18 mouse cellular contexts compared by ENCODE assay signal in the genomic region with DNA sequence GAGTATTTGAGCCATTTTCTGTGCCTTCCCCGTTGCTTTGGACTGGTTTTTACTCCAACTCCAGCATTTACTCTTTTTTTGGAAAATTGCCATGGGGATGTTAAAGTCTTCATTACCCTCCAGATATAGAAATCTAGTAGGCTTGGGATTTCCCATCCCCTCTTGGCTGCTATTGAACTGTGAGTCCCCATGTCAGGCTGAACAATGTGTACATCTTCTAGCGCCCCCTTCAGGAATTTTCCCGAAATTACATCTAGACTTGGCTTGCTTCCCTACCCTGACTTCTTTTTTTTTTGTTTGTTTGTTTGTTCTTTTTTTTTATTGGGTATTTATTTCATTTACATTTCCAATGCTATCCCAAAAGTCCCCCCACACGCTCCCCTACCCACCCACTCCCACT.
A peak's percentile ranks its signal among the peaks of the same experiment; 100 is the strongest.
DNase-seq lines count a peak whose midpoint lies in the region; ATAC-seq and TF ChIP-seq lines count a peak whose summit lies in the region.
"Had no signal": no experiment of that assay in that cellular context is flagged by ENCODE, and none has a peak within 500 bp of the region (broad histone marks: within the 10 kb centered on the region; RNA-seq: fewer than 3 reads in every experiment).

No protein-coding gene starts in this region.

- no peaks in the 10 kb centered on the region for H3K36me3 ChIP-seq in embryonic facial prominence, embryonic 11.5 days (replicated peaks; ENCODE audit: control insufficient read depth, insufficient read depth, low read depth, low read length)
- no peaks in the 10 kb centered on the region for H3K36me3 ChIP-seq in embryonic facial prominence, embryonic 10.5 days (replicated peaks)
- no peaks in the 10 kb centered on the region for H3K36me3 ChIP-seq in E14TG2a.4 (ENCODE audit: insufficient read depth, low read length)
- H3K36me3 ChIP-seq in embryonic facial prominence, embryonic 14.5 days (ENCODE audit: control insufficient read depth, insufficient read depth, low read length): no peaks in the 10 kb centered on the region
- H3K36me3 ChIP-seq: heart, embryonic 13.5 days; hindbrain, embryonic 10.5 days; intestine, embryonic 15.5 days; midbrain, embryonic 10.5 days; stomach, embryonic 15.5 days had no signal

- ATAC-seq in embryonic facial prominence, embryonic 11.5 days (replicated peaks; ENCODE audit: insufficient number of reproducible peaks, low FRiP score, low TSS enrichment, low read depth): no peak
- ATAC-seq in embryonic facial prominence, embryonic 14.5 days (ENCODE audit: low read depth): no peak
- ATAC-seq: intestine, embryonic 15.5 days had no signal

- no peaks in the 10 kb centered on the region for H3K27me3 ChIP-seq in embryonic facial prominence, embryonic 11.5 days (ENCODE audit: control insufficient read depth, insufficient read depth, low read length)
- no peaks in the 10 kb centered on the region for H3K27me3 ChIP-seq in embryonic facial prominence, embryonic 10.5 days (replicated peaks; ENCODE audit: low read depth, poor library complexity, severe bottlenecking)
- no peaks in the 10 kb centered on the region for H3K27me3 ChIP-seq in E14TG2a.4 (ENCODE audit: insufficient read depth, low read length)
- no peaks in the 10 kb centered on the region for H3K27me3 ChIP-seq in embryonic facial prominence, embryonic 14.5 days (replicated peaks; ENCODE audit: control insufficient read depth, insufficient read depth, low read length)
- H3K27me3 ChIP-seq: heart, embryonic 13.5 days; intestine, embryonic 15.5 days; stomach, embryonic 15.5 days had no signal

- H3K27ac ChIP-seq in embryonic facial prominence, embryonic 11.5 days (replicated peaks; ENCODE audit: low read depth, low read length): no peak overlapping the region
- no peak overlapping the region for H3K27ac ChIP-seq in embryonic facial prominence, embryonic 10.5 days (replicated peaks)
- no peak overlapping the region for H3K27ac ChIP-seq in layer of hippocampus, adult 2 months
- H3K27ac ChIP-seq in embryonic facial prominence, embryonic 14.5 days (replicated peaks; ENCODE audit: low read depth, low read length): no peak overlapping the region
- H3K27ac ChIP-seq: heart, embryonic 13.5 days; hindbrain, embryonic 10.5 days; intestine, embryonic 15.5 days; midbrain, embryonic 10.5 days; stomach, embryonic 15.5 days had no signal

- H3K9ac ChIP-seq in embryonic facial prominence, embryonic 11.5 days (replicated peaks; ENCODE audit: low read length): no peak overlapping the region
- no peak overlapping the region for H3K9ac ChIP-seq in embryonic facial prominence, embryonic 14.5 days (ENCODE audit: low read depth, low read length)
- H3K9ac ChIP-seq: heart, embryonic 13.5 days; intestine, embryonic 15.5 days; stomach, embryonic 15.5 days had no signal

- peak; percentile 18 for DNase-seq in embryonic facial prominence, embryonic 11.5 days (ENCODE audit: low spot score)
- no peak for DNase-seq in embryonic facial prominence, embryonic 10.5 days (ENCODE audit: low spot score)
- no peak for DNase-seq in layer of hippocampus, adult 2 months (ENCODE audit: low spot score in 2 of 2)
- no peak for DNase-seq in layer of hippocampus, postnatal 10 days (ENCODE audit: low spot score in 2 of 2)
- DNase-seq in embryonic facial prominence, embryonic 14.5 days (ENCODE audit: low spot score): peak; percentile 22
- no peak for DNase-seq in ovary, adult 18-20 months (ENCODE audit: low spot score)
- DNase-seq: cerebellum, adult 11-12 months; gastrocnemius, postnatal 25 days; liver; lung, postnatal 10 days; right cerebral cortex, postnatal 4 days; thymus, postnatal 25 days had no signal

- H3K4me2 ChIP-seq in embryonic facial prominence, embryonic 11.5 days (ENCODE audit: low read depth, low read length): no peak overlapping the region
- no peak overlapping the region for H3K4me2 ChIP-seq in embryonic facial prominence, embryonic 14.5 days (ENCODE audit: low read depth, low read length)
- H3K4me2 ChIP-seq: heart, embryonic 13.5 days; intestine, embryonic 15.5 days; stomach, embryonic 15.5 days had no signal

- TF ChIP-seq CTCF in layer of hippocampus, adult 2 months (conservative IDR thresholded peaks at IDR 0.05): peak; percentile 66
- peak; percentile 56 for TF ChIP-seq CTCF in E14TG2a.4 (conservative IDR thresholded peaks at IDR 0.05; ENCODE audit: low read length)

- no peaks in the 10 kb centered on the region for H3K9me3 ChIP-seq in embryonic facial prominence, embryonic 11.5 days (replicated peaks; ENCODE audit: control insufficient read depth, low read length)
- no peaks in the 10 kb centered on the region for H3K9me3 ChIP-seq in embryonic facial prominence, embryonic 10.5 days
- peaks cover 5% of the 10 kb centered on the region; the same call in 1 of the 2 replicates for H3K9me3 ChIP-seq in E14TG2a.4 (ENCODE audit: low read length)
- H3K9me3 ChIP-seq in embryonic facial prominence, embryonic 14.5 days (ENCODE audit: control insufficient read depth, low read length): no peaks in the 10 kb centered on the region
- H3K9me3 ChIP-seq: heart, embryonic 13.5 days; hindbrain, embryonic 10.5 days; intestine, embryonic 15.5 days; midbrain, embryonic 10.5 days; stomach, embryonic 15.5 days had no signal

- H3K4me1 ChIP-seq in embryonic facial prominence, embryonic 11.5 days (ENCODE audit: control insufficient read depth, insufficient read depth, low read length): no peaks in the 10 kb centered on the region
- H3K4me1 ChIP-seq in embryonic facial prominence, embryonic 10.5 days: no peaks in the 10 kb centered on the region
- H3K4me1 ChIP-seq in E14TG2a.4 (replicated peaks; ENCODE audit: low read depth, low read length): peaks cover 9% of the 10 kb centered on the region
- H3K4me1 ChIP-seq in embryonic facial prominence, embryonic 14.5 days (ENCODE audit: control insufficient read depth, insufficient read depth, low read length): no peaks in the 10 kb centered on the region
- H3K4me1 ChIP-seq: heart, embryonic 13.5 days; hindbrain, embryonic 10.5 days; intestine, embryonic 15.5 days; midbrain, embryonic 10.5 days; stomach, embryonic 15.5 days had no signal

- 30% methylated on average over 4 of the region's 4 CpGs for whole genome bisulfite sequencing in embryonic facial prominence, embryonic 11.5 days
- 26% methylated on average over 4 of the region's 4 CpGs for WGBS in embryonic facial prominence, embryonic 10.5 days
- WGBS in embryonic facial prominence, embryonic 14.5 days: 27% methylated on average over 4 of the region's 4 CpGs

- no peak overlapping the region for H3K4me3 ChIP-seq in embryonic facial prominence, embryonic 11.5 days (ENCODE audit: low read depth, low read length)
- H3K4me3 ChIP-seq in embryonic facial prominence, embryonic 10.5 days: no peak overlapping the region
- no peak overlapping the region for H3K4me3 ChIP-seq in layer of hippocampus, adult 2 months
- H3K4me3 ChIP-seq in E14TG2a.4 (replicated peaks; ENCODE audit: low read length): no peak overlapping the region
- no peak overlapping the region for H3K4me3 ChIP-seq in embryonic facial prominence, embryonic 14.5 days (ENCODE audit: low read depth, low read length)
- H3K4me3 ChIP-seq: heart, embryonic 13.5 days; hindbrain, embryonic 10.5 days; intestine, embryonic 15.5 days; midbrain, embryonic 10.5 days; stomach, embryonic 15.5 days had no signal

Comparison
In these comparisons a context has a peak if more than half of its experiments do, and no peak if none do; other contexts are left out.
1. DNase-seq: peak in embryonic facial prominence, embryonic 11.5 days (single experiment) and embryonic facial prominence, embryonic 14.5 days (single experiment); none in embryonic facial prominence, embryonic 10.5 days (single experiment), layer of hippocampus, adult 2 months (0 of 2), layer of hippocampus, postnatal 10 days (0 of 2) and ovary, adult 18-20 months (single experiment).